Mouse (Mus musculus) heart, adult 18-20 months (tissue): ENCODE results near the gene Fam98b. TPM values are rescaled to one million over a fixed set of nuclear protein-coding genes. Genes with fewer than 3 reads are reported as not detected.

Experiments used
- DNase-seq, 2 experiments: peaks; one replicate each; pipeline ENCODE4 v3.0.0; 2021 to 2022; ENCODE audit warnings: mixed read lengths in 1 of 2
- long read RNA-seq, 2 experiments: library from polyadenylated mRNA; stranded (forward); transcript quantifications; one replicate each; pipeline ENCODE4 v2.0.0; 2021
- total RNA-seq, 2 experiments: library from RNA; stranded (reverse); gene quantifications; 2 replicates each; pipeline ENCODE4 v1.2.3; 2021

Fam98b gene
- 10 to 100 TPM; 21.3 to 23.4 TPM for total RNA-seq
- long read RNA-seq, experiment 1: 0 reads
- long read RNA-seq, experiment 2: 0 reads

DNA sequence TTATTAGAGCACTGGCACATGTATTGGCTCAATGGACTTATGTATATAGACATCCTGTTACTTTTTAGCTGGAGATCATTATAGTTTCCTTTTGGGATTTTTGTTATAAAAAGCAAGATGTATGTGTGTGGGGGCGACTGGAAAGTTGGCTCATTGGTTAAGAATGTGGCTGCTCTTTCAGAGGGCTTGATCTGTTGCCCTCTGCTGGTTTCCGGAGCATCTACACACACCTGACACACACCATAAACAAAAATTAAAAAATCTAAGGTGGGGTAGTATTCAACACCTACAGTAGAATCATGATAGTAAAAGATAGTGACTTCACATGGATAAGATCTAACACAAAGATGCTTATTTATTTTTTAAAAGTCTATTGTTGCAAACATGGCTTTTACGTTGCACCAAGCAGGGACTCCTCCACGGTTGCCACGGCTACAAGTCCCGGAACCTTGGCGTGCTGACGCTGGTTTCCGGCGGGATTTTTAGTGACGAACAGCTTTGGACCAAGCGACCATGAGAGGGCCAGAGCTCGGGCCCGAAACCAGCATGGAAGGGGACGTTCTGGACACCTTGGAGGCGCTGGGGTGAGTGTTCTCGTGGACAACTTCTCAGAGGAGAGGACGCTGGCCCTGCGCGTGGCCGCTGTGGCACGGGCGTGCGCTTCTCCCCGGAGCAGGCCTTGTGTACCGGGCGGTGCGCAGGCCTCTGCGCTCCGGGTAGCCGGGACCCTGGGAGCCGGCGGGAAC, at the start of gene Fam98b:
Gene Fam98b, plus strand, starts transcription at position 485 of the 746 bp plus-strand sequence.
- DNase-seq: peak; percentile 89 to 95

DNA sequence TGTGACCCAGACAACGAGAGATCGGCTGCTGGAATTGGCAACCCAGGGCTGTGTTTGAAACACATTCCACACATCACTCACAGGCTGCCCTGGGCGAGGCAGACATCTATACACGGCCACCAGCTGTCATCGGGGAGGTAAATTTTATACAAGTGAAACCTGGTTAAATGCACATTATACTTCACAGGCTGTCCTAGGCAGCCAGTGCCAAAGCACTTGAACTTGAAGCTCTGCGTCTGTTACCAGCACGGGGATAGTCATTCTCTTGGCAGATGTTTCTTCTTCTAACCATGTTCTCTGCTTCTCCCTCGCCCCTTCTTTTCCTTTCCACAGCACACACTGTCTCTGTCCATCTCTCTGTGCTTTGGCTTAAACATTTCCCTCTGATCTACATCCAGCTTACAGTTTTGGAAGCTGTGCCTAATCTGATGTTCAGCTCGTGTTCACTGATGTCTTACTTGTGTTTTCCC, 48.6 kb upstream of the Fam98b start:
- no peak for DNase-seq

DNA sequence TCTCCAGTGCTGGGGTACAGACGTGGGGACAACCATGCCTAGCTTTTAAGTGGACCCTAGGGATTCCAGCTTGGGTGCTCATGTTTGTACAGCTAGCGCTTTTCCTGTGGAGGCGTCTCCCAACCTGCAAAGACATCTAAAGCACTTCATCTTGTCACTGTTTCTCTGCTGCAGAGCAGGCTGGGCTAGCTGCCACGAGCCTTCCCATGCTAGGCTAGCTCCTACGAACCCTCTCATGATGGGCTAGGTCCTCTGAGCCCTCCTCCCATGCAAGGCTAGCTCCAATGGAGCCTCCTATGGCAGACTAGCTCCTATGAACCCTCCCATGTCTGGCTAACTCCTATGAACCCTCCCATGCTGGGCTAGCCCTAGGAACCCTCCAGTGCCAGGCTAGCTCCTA, 46.2 kb upstream of the Fam98b start:
- DNase-seq: no peak

DNA sequence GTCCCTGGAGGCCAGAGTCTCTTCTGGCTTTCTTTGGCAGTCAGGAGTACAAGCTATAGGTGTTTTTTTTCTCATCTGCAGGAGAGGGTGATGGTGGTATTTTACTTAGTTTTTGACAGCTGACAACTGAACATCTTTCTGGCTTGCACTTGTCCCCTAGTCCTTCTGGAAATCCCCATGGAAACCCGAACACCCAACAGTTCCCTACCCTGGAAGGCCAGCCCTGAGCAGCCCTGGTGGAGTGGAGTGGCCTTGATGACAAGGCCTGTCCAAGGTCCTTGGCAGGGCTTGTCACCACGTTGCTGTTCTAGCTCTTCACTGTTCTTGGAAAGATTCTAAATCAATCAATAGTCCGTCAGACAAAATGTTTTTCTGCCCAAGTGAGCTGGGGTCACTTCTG, 45.0 kb upstream of the Fam98b start:
- no peak for DNase-seq

DNA sequence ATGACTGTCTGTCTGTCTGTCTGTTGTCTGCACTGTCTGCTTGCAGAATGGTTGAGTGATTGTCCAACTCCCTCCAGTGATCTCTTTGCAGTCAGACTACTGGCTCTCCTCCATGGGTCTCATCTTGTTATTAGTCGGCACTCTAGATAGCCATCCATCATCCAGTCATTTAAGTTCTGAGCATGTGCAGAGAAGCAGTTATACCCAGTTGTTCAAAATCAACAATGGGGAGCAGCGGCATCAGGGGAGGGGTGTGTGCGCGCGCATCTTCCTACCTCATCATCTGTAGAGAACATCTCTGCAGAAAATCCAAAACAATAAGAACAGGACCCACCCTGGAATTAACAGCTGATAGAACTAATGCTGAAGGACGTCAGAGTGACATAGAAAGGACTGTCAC, 44.5 kb upstream of the Fam98b start:
- no peak for DNase-seq

DNA sequence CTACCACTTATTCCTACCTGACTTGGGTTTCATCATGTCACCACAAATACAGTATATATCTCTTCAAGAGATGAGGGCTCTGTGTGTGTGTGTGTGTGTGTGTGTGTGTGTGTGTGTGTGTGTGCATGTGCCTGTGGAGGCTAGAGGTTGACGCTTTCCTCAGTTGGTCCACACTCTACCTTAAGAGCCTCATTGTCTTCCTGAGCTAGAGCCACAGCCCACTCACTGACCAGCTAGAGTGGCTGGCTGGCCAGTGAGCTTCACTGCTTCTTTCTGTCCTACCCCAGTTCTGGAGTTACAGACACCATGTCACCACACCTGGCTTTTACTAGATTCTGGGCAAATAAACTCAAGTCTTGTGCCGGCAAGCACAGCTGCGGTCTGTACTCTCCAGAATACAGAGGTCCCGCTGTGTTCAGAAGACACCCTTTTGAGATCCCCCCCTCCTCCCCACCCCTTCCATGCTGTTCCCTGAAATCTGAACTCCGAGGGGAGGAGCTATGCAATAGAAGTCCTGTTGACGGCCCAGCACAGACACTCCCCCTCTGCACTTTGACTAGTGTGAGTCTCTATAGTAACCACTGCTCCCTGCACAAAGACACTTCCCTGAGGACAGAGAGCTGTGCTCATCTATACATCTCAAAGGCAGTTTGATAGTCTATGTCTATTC, 39.0 kb upstream of the Fam98b start:
- DNase-seq: peak; percentile 40 to 49

DNA sequence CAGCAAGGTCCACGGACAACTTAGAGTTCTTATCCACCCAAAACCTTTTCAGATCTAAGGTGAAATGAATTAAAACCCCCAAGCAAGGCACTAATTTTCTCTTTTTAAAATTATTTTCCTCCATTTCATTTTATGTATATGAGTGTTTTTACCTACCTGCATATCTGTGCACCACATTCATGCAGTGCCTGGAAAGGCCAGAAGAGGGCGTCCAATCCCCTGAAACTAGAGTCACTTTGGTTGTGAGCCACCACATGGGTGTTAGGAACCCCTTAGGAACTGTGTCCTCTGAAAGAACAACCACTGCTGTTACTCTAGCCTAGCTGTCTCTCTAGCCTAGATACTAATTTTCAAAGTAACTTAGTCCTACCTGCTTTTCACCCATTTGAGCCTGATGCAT, 33.4 kb upstream of the Fam98b start:
- no peak for DNase-seq

DNA sequence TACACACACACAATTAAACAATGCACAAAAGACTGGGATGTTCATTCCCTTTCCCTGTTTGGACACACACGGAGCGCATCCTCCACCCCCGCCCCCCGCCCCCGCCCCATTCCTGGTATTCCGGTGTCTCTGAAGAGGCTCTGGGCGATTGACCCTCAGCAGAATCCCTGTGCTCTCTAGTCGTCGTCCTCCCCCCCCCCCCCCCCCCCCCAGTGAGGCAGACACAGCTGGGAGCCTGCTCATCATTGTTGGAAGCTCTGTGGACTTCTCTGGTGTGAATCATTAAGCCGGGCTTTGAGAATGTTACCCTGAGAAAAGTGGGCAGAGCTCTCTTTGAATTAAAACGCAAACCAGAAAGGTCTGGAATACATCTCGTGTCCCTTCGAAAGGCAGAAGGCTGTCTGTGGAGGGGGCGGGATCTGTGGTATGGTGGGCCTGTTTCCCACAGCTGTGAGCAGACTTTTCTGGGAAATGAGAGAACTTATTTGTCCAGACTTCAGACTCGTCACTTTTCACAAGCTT, 31.8 kb upstream of the Fam98b start:
- no peak for DNase-seq

DNA sequence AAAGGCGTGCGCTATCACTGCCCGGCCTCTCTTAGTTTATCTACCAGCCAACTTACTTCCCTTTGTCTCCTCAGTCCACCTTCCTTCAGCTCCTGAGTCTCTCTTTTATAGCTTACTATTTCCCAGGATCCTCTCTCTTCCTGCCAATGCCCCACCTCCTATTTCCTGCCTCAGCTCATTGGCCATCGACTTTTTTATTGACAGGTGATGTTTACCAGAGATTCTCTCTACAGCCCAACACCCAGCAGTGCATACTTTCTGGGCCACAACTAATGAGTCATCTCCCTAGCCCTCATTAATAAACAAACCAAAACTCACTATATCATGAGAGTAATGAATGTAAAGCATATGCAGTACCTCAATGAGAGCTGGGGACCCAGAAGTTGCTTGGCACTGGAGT, 30.0 kb upstream of the Fam98b start:
- DNase-seq: no peak

DNA sequence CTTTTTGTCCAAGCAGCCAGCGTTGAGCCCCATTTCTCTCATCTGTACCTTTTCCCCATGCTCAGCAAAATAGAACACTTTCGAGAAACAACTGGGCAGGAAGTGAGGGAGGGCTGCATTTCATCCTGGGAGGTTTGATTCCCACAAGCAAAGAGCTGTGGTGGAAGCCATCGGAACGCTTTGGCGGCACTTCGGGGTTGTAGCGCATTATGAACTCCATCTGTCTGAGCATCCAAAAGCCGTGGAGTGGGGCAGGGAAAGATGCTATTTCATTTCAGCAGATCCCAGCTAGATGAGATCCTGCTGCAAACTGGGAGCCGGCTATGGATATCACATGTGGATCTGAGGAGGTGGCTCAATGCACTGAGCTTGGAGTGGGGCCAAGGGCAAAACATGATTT, 26.9 kb upstream of the Fam98b start:
- no peak for DNase-seq

DNA sequence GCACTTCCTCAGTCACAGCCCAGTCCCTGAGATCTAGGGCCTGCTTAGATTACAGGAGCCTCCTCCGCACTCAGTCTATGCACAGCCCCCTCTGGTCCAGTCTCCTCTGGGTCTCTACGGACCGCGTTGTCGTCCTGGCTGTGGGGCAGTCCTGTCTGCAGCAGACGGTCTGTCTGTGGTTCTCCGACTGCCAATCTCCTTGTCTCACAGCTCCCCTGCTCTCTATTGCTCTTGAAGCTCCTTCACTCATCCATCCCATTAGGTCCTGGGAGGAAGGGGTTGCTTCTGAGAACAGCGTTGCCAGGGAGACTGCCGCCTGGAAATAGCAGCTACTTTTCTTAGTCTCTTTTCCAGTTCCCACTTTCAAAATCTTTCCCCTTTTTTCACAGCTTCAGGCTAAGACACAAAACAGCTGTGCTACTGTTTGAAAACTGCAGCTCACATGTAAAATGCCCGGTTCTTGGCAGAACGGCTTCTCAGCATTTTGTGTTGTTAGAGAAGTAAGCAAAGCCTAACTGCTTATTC, 20.9 kb upstream of the Fam98b start:
- DNase-seq: peak in 1 of 2 experiments; percentile 8

DNA sequence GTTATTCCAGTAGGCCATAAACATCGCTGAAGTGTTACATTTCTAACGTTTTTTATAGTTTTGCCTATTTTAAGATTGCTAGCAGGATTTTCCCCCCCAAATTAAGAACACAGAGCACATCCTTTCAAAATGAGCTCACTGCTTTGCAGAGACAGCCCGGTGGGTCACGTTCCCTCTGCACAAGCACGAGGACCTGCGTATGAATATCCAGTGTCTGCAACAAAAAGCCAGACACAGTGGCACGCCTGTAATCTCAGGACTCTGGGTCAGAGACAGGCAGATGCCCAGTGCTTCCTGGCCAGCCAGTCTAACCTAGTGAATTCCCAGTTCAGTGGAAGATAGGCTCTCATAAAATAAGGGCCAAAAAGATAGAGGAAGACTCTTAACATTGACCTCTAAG, 19.3 kb upstream of the Fam98b start:
- no peak for DNase-seq

DNA sequence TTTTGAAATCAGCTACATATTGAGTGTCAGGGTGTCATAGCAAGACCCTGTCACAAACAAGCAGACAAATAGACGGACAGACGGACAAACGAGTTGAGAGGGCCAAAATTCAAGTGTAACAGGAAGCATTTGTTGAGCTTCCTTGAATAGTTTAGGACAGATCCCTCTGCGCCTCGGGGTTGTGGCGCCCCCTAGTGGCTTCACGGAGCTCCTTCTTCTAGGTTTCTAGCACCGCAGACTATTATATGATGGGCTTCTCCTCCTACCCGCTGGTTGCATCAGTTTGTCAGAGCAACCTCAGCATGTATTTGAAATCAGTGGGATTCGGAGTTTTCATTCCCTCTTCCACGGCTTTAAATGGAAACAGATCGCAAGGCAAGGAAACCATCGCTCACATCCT, 18.3 kb upstream of the Fam98b start:
- DNase-seq: peak; percentile 74 to 89

DNA sequence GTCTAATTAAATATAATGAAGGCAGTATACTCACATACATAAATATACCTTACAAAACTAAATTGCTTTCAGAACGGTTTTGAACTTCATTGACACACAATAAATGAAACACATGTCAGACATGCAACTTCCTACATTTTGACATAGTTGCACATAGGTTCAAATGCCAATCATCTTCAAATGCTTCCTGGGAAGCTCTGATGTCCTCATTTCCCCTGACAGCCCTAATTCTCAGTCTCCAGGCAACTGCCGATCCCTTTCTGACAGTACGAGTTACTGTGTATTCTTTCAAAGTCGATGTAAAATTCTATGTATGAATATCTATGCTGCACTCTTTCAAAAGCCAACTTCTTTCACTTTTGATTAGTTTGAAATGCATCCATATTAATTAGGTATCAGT, 7.6 kb upstream of the Fam98b start:
- no peak for DNase-seq

DNA sequence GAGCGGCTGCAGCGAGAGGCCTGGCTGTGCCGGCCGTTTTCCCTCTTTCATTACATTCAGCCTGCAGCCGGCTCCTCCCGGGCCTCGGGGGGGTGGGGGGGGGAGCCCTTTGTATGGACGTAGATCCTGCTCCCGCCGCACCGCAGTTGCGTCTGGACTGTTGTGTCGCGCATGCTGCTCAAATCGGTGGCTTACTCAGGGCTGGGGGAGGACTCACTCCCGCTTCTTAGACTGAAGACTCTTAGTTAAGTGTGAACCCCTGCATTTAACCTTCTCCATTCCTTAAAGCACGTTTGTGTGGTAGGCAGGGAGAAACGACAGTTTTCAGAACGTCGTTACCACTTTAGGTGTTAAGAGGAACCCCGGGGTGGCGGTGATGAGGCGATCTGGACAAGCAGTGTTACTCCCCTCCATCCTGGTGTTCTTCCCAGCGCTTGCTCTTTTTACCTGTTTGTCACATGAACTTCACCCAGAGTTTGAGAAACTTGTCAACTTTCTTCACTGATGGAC, 517 bp downstream of the Fam98b start:
- DNase-seq: peak; percentile 4 to 49

DNA sequence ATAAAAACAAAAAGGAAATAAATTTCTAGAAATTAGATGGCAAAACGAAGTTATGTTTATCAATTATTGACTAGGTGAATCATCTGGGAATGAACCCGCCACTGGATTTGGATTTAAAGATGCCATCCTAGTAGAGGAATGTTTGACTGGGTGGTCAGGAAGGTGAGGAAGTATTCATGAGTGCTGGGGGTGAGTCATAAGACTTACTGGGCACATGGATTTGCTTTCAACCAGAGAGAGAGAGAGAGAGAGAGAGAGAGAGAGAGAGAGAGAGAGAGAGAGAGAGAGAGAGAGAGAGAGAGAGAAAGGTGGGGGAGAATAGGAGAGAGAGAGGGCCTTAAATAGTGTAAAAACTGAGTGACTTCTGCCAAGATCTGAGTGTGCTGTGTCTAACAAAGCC, 5.9 kb downstream of the Fam98b start:
- DNase-seq: no peak

DNA sequence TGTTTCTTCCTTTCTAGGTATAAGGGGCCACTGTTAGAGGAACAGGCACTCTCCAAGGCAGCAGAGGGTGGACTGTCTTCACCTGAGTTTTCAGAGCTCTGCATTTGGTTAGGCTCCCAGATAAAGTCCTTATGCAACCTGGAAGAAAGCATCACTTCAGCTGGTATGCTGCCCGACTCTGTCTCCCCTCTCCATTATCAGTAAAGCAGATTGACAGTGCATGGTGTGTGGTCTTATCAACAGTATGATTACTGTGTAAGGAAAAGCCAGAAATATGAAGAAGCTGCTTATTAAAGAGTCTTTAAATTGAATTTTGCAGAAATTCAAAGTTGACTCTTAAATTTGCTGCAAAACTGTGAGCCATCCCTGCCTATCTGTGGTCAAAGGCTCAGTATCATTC, 8.1 kb downstream of the Fam98b start:
- no peak for DNase-seq

DNA sequence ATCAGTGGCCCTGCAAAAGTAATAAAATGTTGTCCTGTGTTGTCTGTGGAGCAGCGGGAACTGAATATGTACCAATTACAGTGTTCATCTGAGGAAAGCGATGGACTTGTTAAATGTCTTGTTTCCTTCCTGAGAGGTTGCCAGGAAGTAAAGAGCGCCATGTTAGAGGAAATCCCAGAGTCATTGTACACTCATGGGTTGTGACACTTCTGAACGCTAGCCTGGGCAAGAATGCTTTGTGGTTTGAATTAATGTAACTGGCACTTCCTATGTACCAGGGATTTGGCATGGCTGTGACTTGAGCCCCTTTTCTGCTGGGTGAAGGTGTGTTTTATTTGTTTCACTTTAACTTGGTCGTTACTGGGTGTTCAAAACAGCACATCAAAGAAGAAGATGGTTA, 12.6 kb downstream of the Fam98b start:
- DNase-seq: peak in 1 of 2 experiments; percentile 13

DNA sequence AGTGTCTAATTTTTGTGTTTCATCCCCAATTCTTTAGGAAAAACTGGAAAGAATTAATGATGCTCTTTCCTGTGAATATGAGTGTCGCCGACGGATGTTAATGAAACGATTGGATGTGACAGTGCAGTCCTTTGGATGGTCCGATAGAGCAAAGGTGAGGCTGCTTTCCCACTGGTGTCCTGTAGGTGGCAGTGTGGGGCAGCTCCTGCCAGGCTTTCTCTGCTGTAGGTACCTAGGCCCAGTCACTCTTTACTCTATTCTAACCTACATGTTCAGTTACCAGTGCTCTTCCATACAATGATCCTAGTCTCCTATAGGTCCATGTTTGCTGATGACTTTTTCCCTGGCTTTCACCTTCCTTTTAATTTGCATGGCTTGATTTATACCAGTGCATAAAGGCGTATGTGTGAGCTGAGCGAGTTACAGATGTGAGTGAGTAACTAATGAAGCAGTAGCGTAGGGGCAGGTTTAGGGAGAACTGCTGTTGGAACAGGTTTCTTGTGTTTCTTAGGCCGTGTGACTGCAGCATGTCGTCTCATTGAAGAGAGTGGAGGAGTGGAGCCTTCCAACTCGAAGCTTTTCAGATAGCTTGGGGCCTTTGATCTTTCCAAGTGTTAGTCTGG, 14.4 kb downstream of the Fam98b start:
- DNase-seq: peak; percentile 52 to 78

DNA sequence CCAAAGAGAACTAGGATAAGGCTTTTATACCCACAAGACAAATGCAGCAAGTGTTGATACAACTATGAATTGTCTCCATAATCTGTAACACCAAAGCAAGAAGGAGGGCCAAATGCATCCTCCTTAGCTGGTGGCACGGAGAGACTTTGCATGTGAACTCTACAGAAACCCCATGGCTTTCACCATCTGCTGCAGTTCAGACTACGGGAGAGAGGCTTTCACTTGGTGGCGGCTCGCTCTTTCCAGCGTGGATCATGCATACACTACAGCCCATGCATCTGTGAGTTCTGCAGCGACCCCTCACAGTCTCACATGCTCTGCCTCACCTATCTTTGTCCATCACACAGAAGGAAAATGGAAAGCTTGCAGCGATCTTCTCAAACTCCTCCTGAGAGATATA, 38.8 kb downstream of the Fam98b start:
- no peak for DNase-seq

DNA sequence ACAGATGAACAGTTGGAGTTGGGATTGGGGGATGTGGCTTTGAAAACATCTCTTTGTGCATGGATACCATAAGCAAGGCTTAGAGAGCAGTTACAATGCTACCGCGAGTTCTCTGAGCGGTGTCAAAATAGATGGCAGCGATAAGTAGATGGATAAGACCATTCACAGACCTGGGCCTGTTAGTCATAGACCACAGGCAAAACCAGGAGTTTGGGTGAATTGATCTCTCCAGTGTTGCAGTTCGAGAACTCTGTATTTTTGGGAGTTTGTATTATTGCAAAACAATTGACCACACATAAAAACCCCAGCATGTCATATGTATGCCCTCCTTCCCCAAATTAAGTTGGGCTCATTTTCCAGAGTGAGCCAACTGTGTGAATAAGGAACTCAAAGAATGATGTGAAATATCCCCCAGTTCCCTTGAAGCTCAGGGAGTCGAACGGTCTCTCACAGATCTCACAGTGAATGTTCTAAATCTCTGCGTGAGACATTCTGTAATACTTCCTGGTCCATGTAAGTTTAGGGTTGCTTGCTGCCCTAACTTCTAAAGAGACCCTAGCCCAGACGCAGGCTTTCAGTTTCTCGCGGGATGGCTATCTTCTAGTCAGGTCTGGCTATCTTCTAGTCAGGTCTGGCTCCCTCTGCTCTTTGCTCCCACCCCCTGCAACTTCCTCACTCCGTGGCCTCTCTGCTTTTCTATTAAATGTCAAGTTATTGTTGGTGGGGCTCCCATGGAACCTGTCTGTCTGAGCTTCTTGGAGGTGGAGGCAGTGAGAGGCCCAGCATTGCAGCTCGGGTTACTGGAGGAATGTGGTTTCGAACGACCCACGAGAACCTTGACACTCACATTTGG, 50.3 kb downstream of the Fam98b start:
- DNase-seq: no peak
